Mouse (Mus musculus) embryonic fibroblast, embryonic 13.5 days (primary cell): ENCODE measurements around the gene Casz1.

ENCODE experiments used
- CTCF ChIP-seq: IDR thresholded peaks from 2 replicates; pipeline ENCODE4 v1.5.1; 2011; ENCODE audit warnings: mild to moderate bottlenecking, control low read depth, low read length, moderate library complexity, borderline replicate concordance; ENCODE audit not compliant: insufficient read depth
- POLR2A ChIP-seq: IDR thresholded peaks from 2 replicates; pipeline ENCODE4 v1.6.1; 2011; ENCODE audit warnings: low read depth, mild to moderate bottlenecking, control low read depth, low read length, moderate library complexity

GRCm38 (mm10) chr4:148823281-148823680 is 19.1 kb downstream of the Casz1 start:
- TF ChIP-seq CTCF (no peak), POLR2A (no peak)
